Mouse (Mus musculus): ENCODE results near the gene Rps29.

Gene Rps29

GRCm38 (mm10) chr12:69158765-69159577 lies at the start of gene Rps29:
Gene Rps29, minus strand, starts transcription at chr12:69159186.
- DNase-seq: peak; percentile 98

DNA sequence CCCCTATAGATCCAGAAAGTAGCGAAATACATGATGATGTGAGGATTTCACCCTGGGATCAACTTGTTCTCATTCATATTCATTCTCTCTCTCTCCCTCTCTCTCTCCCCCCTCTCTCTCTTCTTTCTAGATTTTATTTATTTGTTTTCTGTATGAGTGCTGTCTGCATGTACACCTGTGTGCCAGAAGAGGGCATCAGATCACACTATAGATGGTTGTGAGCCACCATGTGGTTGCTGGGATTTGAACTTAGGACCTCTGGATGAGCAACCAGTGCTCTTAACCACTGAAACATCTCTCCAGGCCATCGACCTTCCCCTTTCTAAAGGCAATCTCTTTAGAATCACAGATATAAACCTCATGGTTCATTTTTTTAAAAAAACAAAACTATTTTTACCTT lies 49.5 kb upstream of the Rps29 start:
- DNase-seq: no peak

- no peak for DNase-seq
Observed at GRCm38 (mm10) chr12:69207926-69208325, 48.9 kb upstream of the Rps29 start.

- no peak for DNase-seq
Observed at GRCm38 (mm10) chr12:69207396-69207795, 48.4 kb upstream of the Rps29 start.

GRCm38 (mm10) chr12:69204052-69204833 lies 45.3 kb upstream of the Rps29 start, which contains the start of gene Gm49384:
Gene Gm49384, minus strand, starts transcription at chr12:69204267.
- DNase-seq: no peak

DNA sequence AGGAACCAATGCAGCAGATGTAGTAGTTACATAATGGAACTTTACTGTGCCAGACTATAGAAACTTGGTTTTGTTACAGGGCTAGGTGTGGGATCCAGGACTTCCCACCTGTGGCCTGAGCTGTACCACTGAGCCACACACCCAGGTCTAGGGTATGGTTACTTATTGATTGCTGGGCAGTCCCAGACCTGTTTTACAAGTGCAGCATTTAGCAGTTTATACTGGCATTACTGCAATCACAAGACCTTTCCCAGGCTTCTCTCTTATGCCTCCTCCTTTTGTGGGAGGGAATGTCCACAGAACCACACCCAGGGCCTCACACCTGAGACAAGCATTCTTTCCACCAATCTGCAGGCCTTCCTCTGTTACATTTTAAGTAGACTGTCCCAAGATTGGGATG lies 40.0 kb upstream of the Rps29 start:
- no peak for DNase-seq

DNA sequence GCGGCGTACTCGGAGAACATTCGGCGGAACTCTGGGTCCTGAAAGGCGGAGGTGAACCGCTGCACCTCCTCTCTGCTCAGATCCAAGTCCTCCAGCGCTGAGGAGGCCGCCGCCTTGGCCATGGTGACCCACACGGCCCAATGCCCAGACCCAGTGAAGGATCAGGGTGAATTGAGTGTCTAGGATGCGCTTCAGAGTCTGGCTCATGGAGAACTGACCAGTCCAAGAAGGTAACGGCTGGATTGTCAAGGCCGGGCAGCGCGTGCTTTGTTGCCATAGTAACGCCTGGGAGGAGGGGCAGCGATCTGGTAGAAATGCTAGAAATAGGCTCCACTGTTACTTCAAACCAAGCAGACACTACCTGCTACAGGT lies 39.2 kb upstream of the Rps29 start, which contains the start of gene Dnaaf2:
Gene Dnaaf2, minus strand, starts transcription at position 266 of the 372 bp plus-strand sequence.
- peak; percentile 80 for DNase-seq

GRCm38 (mm10) chr12:69197378-69198163 lies 38.6 kb upstream of the Rps29 start:
- DNase-seq: peak; percentile 76

- DNase-seq: peak; percentile 82
Observed at GRCm38 (mm10) chr12:69196444-69197377, 37.7 kb upstream of the Rps29 start, which contains the start of gene Gm49383. Gene Gm49383, minus strand, starts transcription at chr12:69197104.

DNA sequence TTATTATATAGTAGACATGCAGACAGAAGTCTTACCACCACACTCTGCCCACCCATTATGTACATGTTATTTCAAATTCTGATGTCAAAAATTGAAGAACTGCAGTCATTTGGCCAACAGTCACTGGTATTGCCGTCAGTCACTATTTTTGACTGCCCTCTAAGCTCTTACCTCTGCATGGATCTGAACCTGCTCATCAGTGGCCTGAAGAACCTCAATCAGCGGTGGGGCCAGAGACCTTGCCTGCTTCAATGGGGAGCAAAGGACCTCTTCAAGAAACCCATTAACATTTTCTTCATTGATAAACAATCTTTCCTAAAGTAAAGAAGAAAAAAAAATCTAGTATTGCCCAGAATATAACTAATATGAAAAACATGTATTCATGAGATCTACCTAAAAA lies 33.7 kb upstream of the Rps29 start:
- no peak for DNase-seq

- no peak for DNase-seq
Observed at GRCm38 (mm10) chr12:69191396-69191795, 32.4 kb upstream of the Rps29 start.

DNA sequence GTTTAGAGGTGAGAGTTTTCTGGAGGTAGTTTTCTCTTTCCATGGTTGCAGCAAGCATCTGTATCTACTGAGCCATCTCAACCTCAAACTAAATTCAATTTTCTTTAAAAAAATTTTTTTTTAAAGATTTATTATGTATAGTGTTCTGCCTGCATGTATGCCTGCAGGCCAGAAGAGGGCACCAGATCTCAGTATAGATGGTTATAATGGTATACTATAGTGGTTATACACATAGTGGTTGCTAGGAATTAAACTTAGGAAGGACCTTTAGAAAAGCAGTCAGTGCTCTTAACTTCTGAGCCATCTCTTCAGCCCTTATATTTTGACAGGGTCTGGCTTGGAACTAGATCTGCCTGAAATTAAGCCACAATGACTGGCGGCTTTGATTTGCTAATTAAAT lies 31.5 kb upstream of the Rps29 start:
- DNase-seq: no peak

- no peak for DNase-seq
Observed at GRCm38 (mm10) chr12:69190074-69190473, 31.1 kb upstream of the Rps29 start.

- DNase-seq: no peak
Observed at GRCm38 (mm10) chr12:69186811-69187471, 28.0 kb upstream of the Rps29 start.

DNA sequence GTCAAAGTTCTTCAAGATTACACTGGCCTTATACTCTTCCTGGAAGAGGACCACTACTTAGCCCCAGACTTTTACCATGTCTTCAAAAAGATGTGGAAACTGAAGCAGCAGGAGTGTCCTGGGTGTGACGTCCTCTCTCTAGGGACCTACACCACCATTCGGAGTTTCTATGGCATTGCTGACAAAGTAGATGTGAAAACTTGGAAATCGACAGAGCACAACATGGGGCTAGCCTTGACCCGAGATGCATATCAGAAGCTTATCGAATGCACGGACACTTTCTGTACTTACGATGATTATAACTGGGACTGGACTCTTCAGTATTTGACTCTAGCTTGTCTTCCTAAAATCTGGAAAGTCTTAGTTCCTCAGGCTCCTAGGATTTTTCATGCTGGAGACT lies 26.4 kb upstream of the Rps29 start:
- DNase-seq: no peak

DNA sequence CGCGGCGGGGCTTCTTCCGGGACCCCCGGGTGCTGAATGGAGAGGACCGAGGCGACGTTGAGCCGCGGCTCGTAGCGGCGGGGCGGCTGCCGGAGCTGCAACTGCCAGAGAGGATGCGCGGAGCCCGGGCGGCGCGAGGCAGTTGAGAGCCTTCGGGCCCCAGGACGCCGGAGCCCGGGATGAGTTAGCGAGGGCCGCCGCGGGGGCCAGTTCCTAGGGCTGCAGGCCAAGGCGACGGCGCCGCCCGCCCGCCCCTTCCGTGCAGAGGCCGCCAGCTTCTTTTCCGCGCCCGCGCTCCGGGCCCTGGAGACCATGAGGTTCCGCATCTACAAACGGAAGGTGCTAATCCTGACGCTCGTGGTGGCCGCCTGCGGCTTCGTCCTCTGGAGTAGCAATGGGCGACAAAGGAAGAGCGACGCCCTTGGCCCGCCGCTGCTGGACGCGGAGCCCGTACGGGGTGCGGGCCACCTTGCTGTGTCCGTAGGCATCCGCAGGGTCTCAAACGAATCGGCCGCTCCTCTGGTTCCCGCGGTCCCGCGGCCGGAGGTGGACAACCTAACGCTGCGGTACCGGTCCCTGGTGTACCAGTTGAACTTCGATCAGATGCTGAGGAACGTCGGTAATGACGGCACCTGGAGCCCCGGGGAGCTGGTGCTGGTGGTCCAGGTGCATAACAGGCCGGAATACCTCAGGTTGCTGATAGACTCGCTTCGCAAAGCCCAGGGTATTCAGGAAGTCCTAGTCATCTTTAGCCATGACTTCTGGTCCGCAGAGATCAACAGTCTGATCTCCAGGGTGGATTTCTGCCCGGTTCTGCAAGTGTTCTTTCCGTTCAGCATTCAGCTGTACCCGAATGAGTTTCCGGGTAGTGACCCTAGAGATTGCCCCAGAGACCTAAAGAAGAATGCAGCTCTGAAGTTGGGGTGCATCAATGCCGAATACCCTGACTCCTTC lies 25.6 kb upstream of the Rps29 start:
- peak; percentile 68 for DNase-seq

DNA sequence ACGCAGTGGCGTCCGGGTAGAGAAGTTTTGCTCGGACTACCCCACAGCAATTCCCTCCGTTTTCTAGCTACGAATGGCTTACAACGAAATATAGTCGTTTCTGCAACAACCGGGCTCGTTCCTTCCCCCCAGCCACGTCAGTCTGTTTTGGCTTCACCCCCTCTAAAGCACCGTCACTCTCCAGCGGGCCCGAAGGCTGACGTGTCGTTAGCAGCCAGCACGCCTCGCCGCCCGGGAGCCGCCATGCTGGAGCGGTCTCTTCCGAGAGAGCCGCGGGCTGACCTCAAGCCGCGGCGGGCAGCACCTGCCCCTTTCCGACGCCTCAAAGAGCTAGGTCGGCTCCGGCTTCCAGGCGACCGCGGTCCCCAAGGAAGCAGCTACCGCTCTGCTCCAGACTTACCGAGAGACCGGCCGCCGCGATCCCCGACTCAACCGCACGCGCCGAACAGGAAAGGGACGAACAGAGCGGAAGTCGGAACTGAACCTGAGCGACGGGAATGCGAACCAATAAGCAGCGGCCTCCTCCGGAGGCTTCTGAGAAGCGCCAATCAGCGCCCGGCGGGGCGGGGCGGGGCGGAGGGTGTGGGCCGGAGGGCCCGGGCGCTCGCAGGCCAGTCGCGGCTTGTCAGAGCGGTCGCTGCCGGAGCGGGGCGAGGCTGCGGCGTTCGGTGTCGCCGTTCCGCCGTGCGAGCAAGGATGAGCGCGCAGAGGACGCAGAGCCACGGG lies 24.8 kb upstream of the Rps29 start, which contains the start of the genes Rpl36al and Mgat2:
Gene Rpl36al, minus strand, starts transcription at position 501 of the 726 bp plus-strand sequence.
Gene Mgat2, plus strand, starts transcription at position 575 of the 726 bp plus-strand sequence.
- DNase-seq: peak; percentile 98

GRCm38 (mm10) chr12:69181800-69182199 lies 22.8 kb upstream of the Rps29 start:
- DNase-seq: no peak

GRCm38 (mm10) chr12:69179371-69179770 lies 20.4 kb upstream of the Rps29 start:
- DNase-seq: peak; percentile 14
